Mouse (Mus musculus) cerebellum, adult 2 months (tissue): ENCODE measurements around the gene Spp2. TPM values are rescaled to one million over a fixed set of nuclear protein-coding genes. Genes with fewer than 3 reads are reported as not detected.
A peak's percentile ranks its signal among the peaks of the same experiment; 100 is the strongest.

Experiments
- DNase-seq, 2 experiments: peaks; one replicate each; pipeline ENCODE4 v3.0.0; 2021
- H3K27ac ChIP-seq: fragments of 200-500 bp; 2 replicates; pipeline ENCODE4 v1.5.1; 2012; ENCODE audit warnings: low read length, control low read depth, inconsistent platforms; ENCODE audit not compliant: insufficient read depth
- H3K27me3 ChIP-seq: fragments of 200-500 bp; 2 replicates; pipeline ENCODE4 v1.6.1; 2012; ENCODE audit warnings: inconsistent platforms, mild to moderate bottlenecking, low read length, moderate library complexity; ENCODE audit not compliant: control insufficient read depth, insufficient read depth
- H3K4me1 ChIP-seq: fragments of 200-500 bp; 2 replicates; pipeline ENCODE4 v1.6.1; 2011; ENCODE audit warnings: low read length; ENCODE audit not compliant: control insufficient read depth, insufficient read depth
- H3K4me3 ChIP-seq: fragments of 200-500 bp; replicated peaks from 2 replicates; pipeline ENCODE3; 2011; ENCODE audit warnings: mild to moderate bottlenecking, low read depth, low read length, control low read depth; ENCODE audit not compliant: insufficient read depth
- CTCF ChIP-seq: fragments of 200-500 bp; IDR thresholded peaks from 2 replicates; pipeline ENCODE4 v1.5.1; 2011; ENCODE audit warnings: low read depth, mild to moderate bottlenecking, control low read depth, low read length, moderate library complexity, borderline replicate concordance; ENCODE audit not compliant: insufficient read depth
- POLR2A ChIP-seq: fragments of 200-500 bp; IDR thresholded peaks from 2 replicates; pipeline ENCODE4 v1.6.1; 2011; ENCODE audit warnings: low read length, control low read depth, borderline replicate concordance; ENCODE audit not compliant: insufficient read depth
- WGBS: fragments of 180-500 bp; shearing (Covaris S2); methylation state at CpG from one replicate; pipeline ENCODE4 v1.1.7; 2018; 5-methylcytosine and 5-hydroxymethylcytosine counted together
- polyA plus RNA-seq: library from polyadenylated mRNA; depleted of rRNA; stranded (reverse); fragments of >200 nt; gene quantifications from 2 replicates; pipeline ENCODE4 v1.2.3, GENCODE M21; 2012

Spp2 gene
- polyA plus RNA-seq, 1 experiment: 0.34 TPM

GRCm38 (mm10) chr1:88403378-88403777 is 3.4 kb upstream of the Spp2 start:
- no peak for DNase-seq
- Histone ChIP-seq H3K27ac (no peak overlapping the region), H3K4me1 (no peaks in the 10 kb centered on the region), H3K27me3 (no peaks in the 10 kb centered on the region), H3K4me3 (no peak overlapping the region)
- TF ChIP-seq POLR2A (no peak), CTCF (no peak)
- WGBS: 83% methylated on average over 3 of the region's 3 CpGs

GRCm38 (mm10) chr1:88406078-88406806 is 519 bp upstream of the Spp2 start:
- WGBS: 60% methylated on average over 12 of the region's 12 CpGs

GRCm38 (mm10) chr1:88408340-88408739 is 1.6 kb downstream of the Spp2 start:
- no peak overlapping the region for H3K4me3 ChIP-seq
- DNase-seq: no peak
- no peaks in the 10 kb centered on the region for H3K4me1 ChIP-seq
- H3K27me3 ChIP-seq: no peaks in the 10 kb centered on the region
- no peak for TF ChIP-seq CTCF
- 82% methylated on average over 4 of the region's 4 CpGs for WGBS
- no peak overlapping the region for H3K27ac ChIP-seq

More at GRCm38 (mm10) chr1:88406078-88406806, 519 bp upstream of the Spp2 start:
- no peak for TF ChIP-seq POLR2A
- no peak for TF ChIP-seq CTCF
- H3K4me1 ChIP-seq: no peaks in the 10 kb centered on the region
- no peaks in the 10 kb centered on the region for H3K27me3 ChIP-seq
- no peak overlapping the region for H3K4me3 ChIP-seq
- no peak for DNase-seq
- H3K27ac ChIP-seq: no peak overlapping the region

GRCm38 (mm10) chr1:88412013-88412412 is 5.3 kb downstream of the Spp2 start:
- WGBS: 53% methylated on average over 5 of the region's 5 CpGs
- no peak for DNase-seq

GRCm38 (mm10) chr1:88418943-88419342 is 12.2 kb downstream of the Spp2 start:
- no peaks in the 10 kb centered on the region for H3K27me3 ChIP-seq
- 79% methylated on average over 2 of the region's 2 CpGs for WGBS
- no peaks in the 10 kb centered on the region for H3K4me1 ChIP-seq
- H3K4me3 ChIP-seq: no peak overlapping the region
- no peak overlapping the region for H3K27ac ChIP-seq
- TF ChIP-seq CTCF (no peak), POLR2A (no peak)
- DNase-seq: no peak

More at GRCm38 (mm10) chr1:88412013-88412412, 5.3 kb downstream of the Spp2 start:
- Histone ChIP-seq H3K27ac (no peak overlapping the region), H3K27me3 (no peaks in the 10 kb centered on the region), H3K4me1 (no peaks in the 10 kb centered on the region), H3K4me3 (no peak overlapping the region)
- no peak for TF ChIP-seq CTCF

DNA sequence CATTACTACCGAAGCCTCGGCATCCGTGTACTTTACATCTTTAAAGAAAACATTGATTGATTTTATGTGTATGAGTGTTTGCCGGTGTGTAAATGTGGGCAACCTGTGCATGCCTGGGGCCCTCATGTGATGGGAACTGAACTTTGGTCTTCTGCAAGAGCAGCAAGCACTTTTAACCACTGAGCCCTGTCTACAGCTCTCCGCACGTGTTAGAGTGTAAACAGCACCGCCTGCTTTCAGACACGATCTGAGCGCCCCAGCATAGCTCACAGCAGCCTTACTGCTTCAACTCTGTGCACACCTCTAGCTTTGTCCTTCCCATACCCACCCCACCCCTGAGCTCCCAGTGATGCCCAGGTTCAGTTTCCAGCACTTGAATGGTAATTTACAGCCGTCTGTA is 15.3 kb downstream of the Spp2 start:
- H3K4me1 ChIP-seq: no peaks in the 10 kb centered on the region
- TF ChIP-seq CTCF (no peak), POLR2A (no peak)
- H3K4me3 ChIP-seq: no peak overlapping the region
- no peak overlapping the region for H3K27ac ChIP-seq
- no peaks in the 10 kb centered on the region for H3K27me3 ChIP-seq
- WGBS: 90% methylated on average over 10 of the region's 10 CpGs
- DNase-seq: no peak

- TF ChIP-seq CTCF (no peak), POLR2A (no peak)
- no peak overlapping the region for H3K27ac ChIP-seq
- H3K4me3 ChIP-seq: no peak overlapping the region
- DNase-seq: no peak
- no peaks in the 10 kb centered on the region for H3K27me3 ChIP-seq
- 79% methylated on average over 7 of the region's 7 CpGs for WGBS
- no peaks in the 10 kb centered on the region for H3K4me1 ChIP-seq
Measured at GRCm38 (mm10) chr1:88422846-88423395, 16.2 kb downstream of the Spp2 start.

DNA sequence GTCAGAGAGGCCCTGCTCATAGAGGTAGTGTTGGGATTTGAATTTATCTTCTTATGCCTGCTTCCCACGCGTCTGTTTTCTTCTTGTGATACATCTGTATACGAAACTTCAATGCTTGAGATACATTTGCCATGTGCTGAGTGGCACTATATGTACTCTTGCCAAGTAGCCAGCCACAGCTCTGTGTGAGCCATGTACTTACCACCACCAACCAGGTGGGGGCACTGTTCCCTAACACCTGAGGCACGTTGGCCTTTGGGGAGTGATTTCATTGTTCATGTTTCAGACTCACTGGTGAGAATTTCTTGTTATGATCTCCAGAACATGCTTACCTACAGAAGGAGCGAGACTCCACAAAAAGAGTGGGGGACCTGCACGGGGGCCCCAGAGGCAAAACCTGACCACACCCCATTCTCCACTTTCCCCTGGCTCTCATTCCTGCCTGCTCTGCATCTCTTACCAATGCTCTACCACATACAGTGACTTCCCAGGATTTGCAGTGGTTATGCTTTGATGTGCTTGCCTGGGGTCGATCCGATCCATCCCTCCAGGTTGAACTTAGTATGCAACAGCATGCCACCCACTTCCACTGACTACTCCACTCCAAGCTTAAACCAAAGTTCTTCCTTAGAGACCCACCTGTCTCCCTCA is 18.0 kb downstream of the Spp2 start:
- Histone ChIP-seq H3K27ac (no peak overlapping the region), H3K27me3 (no peaks in the 10 kb centered on the region), H3K4me1 (no peaks in the 10 kb centered on the region), H3K4me3 (no peak overlapping the region)
- peak; percentile 76 to 88 for DNase-seq
- WGBS: 24% methylated on average over 8 of the region's 8 CpGs
- no peak for TF ChIP-seq POLR2A
- peak; percentile 99 for TF ChIP-seq CTCF
